Mouse (Mus musculus): ENCODE results near the gene Hmgxb4. TPM values are rescaled to one million over a fixed set of nuclear protein-coding genes. Genes with fewer than 3 reads are reported as not detected.
A peak's percentile ranks its signal among the peaks of the same experiment; 100 is the strongest.

Hmgxb4 gene
- polyA plus RNA-seq, 1 experiment from 2014 or later = 18.3 TPM

DNA sequence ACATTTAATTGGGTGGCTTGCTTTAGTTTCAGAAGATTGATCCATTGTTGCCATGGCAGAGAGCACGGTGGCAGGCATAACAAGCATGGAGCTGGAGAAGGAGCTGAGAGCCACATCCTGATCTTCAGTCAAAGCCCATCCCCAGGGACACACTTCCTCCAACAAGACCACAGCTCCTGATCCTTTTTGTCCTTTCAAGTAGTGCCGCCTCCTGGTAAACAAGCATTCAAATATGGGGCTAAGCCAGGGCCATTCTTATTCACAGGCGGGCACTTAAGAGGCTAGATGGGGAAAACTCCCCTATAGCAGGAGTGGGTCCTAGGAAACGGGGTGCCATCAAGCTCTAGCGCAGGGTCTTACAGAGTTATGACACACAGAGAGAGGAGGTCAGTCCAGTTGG lies 5.7 kb upstream of the Hmgxb4 start:
- Histone ChIP-seq H3K27ac (no peak overlapping the region), H3K36me3 (no peaks in the 10 kb centered on the region), H3K9ac (no peak overlapping the region), H3K4me1 (no peaks in the 10 kb centered on the region), H3K4me2 (no peak overlapping the region), H3K27me3 (replicated peaks) (peaks cover 15% of the 10 kb centered on the region; the same call in 1 of the 2 replicates), H3K9me3 (replicated peaks) (no peaks in the 10 kb centered on the region), H3K4me3 (no peak overlapping the region)
- WGBS (ENCODE audit: insufficient replicate concordance) = 75% methylated on average over 5 of the region's 5 CpGs
- ATAC-seq = no peak

DNA sequence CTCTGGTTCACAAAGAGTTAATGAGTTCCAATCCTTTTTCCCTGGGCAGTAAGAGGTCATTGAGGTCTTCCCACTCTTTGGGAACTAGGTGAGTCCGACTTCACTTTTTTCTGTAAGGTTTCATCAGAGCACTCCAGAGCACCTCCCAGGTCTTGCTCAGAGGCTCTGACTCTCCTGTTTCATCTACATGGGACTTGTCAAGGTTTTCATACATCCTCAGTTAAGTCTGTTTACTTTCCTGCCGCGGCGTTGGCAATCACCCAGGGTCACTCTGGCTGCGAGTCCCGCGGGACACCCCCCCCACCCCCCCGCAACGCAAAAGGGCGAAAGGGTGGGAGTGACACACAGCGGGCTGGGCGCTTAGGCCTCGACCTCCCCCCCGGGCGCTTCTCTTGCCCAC lies 3.1 kb upstream of the Hmgxb4 start:
- Histone ChIP-seq H3K27me3 (replicated peaks) (peaks cover 15% of the 10 kb centered on the region; the same call in 1 of the 2 replicates), H3K4me1 (peaks cover 15% of the 10 kb centered on the region), H3K9ac (no peak overlapping the region), H3K9me3 (replicated peaks) (no peaks in the 10 kb centered on the region), H3K36me3 (no peaks in the 10 kb centered on the region), H3K4me2 (peak overlapping the region; percentile 45), H3K4me3 (no peak overlapping the region), H3K27ac (no peak overlapping the region)
- ATAC-seq = no peak
- 40% methylated on average over 15 of the region's 15 CpGs for WGBS (ENCODE audit: insufficient replicate concordance)

DNA sequence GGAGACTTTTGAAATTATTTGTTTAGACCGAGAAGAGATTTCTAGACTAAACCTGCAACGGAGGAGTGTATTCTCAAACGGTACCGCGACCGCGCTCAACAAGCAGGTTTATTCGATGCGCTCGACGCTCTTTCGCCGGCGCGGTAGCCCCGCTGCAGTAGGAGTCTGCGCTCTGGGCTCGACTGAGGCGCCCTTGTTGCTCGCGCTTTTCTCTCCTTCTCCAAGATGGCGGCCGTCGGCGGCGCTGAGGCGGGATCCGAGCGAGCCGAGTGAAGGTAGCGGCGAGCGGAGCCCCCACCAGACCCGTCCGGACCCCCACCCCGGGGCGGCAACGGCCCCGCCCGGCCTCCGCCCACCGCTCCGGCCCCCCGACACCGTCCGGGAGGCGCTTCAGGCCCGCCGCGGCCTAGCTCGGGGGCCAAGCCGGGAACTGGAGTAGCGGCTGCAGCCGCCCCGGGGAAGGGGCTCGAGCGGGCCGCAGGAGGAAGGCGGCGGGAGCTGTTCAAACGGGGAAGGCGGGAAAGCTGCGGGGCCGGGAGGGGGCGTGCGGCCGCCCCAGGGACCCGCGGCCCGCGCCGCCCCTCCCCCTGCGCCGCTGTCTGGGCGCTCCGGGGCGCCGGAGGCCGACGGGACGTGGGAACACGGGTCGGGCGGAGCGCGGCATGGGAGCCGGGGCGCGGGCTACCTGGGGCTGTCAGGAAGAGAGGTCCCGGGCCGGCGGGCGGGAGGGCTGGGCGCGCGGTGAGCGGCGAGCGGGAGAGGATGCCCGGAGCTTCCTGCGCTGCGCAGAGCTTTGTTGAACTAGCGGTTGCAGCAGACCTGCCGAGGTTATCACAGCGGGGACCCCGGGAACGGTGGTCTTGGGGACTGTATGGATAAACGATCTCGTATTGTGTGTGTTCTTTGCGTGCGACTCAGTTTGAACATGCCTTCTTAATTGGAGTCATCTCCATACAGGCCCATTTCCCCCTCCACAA lies 607 bp downstream of the Hmgxb4 start:
- WGBS (ENCODE audit: insufficient replicate concordance) = under 1% methylated on average over 106 of the region's 111 CpGs
- Histone ChIP-seq H3K9ac (peak overlapping the region; percentile 98), H3K9me3 (replicated peaks) (no peaks in the 10 kb centered on the region), H3K27ac (peak overlapping the region; percentile 93), H3K4me2 (peak overlapping the region; percentile 76), H3K4me1 (peaks cover 17% of the 10 kb centered on the region), H3K4me3 (peak overlapping the region; percentile 74), H3K27me3 (replicated peaks) (peaks cover 15% of the 10 kb centered on the region; the same call in 1 of the 2 replicates), H3K36me3 (peaks cover 8% of the 10 kb centered on the region)
- ATAC-seq = peak; percentile 91

DNA sequence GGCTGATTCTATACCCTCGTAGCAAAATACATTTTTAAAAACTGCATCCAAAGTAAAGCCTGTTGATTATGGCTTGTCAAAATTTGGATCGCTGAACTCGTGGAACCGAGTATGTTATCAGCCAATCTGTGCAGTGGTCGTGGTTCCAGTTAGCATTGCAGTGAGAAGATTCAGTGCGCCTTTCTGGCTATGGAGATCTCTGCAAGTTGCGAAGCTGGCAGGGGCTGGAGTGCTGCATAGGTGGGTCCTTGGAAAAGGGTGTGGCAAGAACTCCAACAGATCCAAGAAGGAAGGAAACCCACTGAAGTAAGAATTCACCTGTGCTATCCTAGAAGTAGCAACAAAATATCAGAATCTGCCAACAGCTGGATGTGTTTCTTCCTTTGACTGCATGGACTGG lies 1.4 kb downstream of the Hmgxb4 start:
- no peak for ATAC-seq
- peaks cover 17% of the 10 kb centered on the region for H3K4me1 ChIP-seq
- peaks cover 16% of the 10 kb centered on the region for H3K36me3 ChIP-seq
- H3K27ac ChIP-seq = peak overlapping the region; percentile 93
- 6% methylated on average over 7 of the region's 7 CpGs for WGBS (ENCODE audit: insufficient replicate concordance)
- no peaks in the 10 kb centered on the region for H3K9me3 ChIP-seq (replicated peaks)
- peak overlapping the region; percentile 76 for H3K4me2 ChIP-seq
- peaks cover 11% of the 10 kb centered on the region; the same call in 1 of the 2 replicates for H3K27me3 ChIP-seq (replicated peaks)
- H3K9ac ChIP-seq = peak overlapping the region; percentile 98
- peak overlapping the region; percentile 74 for H3K4me3 ChIP-seq

DNA sequence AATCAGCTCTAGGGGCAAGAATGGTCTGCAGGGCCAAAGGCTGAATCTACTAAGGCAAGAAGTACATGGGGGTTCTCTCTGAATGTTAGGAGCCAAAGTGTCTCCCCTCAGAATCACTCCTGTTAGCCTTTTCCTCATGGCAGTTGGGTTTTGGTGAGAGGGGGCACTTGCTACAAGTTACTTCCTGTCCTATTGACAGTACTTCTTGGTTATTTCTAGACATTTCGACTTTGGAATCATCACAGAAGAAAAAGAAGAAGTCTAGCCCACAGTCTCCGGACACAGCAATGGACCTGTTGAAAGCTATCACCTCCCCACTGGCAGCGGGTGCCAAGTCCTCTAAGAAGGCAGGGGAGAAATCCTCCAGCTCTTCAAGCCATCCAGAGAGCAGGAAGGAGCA lies 7.3 kb downstream of the Hmgxb4 start:
- Histone ChIP-seq H3K9me3 (replicated peaks) (no peaks in the 10 kb centered on the region), H3K36me3 (peaks cover 64% of the 10 kb centered on the region), H3K27ac (no peak overlapping the region), H3K4me1 (no peaks in the 10 kb centered on the region), H3K4me3 (no peak overlapping the region), H3K27me3 (replicated peaks) (no peaks in the 10 kb centered on the region), H3K9ac (no peak overlapping the region), H3K4me2 (no peak overlapping the region)
- no peak for ATAC-seq
- whole genome bisulfite sequencing (ENCODE audit: insufficient replicate concordance) = 62% methylated on average over 3 of the region's 3 CpGs

DNA sequence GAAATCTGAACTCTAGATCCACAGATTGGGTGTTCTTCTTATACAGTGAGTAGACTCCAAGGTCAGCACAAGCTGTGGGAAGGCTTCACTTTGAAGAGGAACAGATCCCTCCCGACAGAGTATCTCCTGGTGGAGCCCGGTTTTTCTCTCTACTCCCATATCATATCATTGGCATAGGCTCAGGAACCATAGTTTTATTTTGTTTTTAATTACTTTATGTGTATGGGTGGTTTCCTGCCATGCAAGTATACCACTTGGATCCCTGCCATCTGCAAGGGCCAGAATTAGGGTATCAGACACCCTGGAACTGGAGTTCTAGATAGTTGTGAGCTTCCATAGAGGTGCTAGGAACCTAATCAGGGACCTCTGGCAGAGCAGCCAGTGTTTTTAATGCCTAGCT lies 15.7 kb downstream of the Hmgxb4 start:
- no peaks in the 10 kb centered on the region for H3K27me3 ChIP-seq (replicated peaks)
- no peak overlapping the region for H3K9ac ChIP-seq
- no peak for ATAC-seq
- no peak overlapping the region for H3K4me3 ChIP-seq
- H3K36me3 ChIP-seq = peaks cover 65% of the 10 kb centered on the region
- H3K4me2 ChIP-seq = no peak overlapping the region
- no peaks in the 10 kb centered on the region for H3K9me3 ChIP-seq (replicated peaks)
- H3K4me1 ChIP-seq = peaks cover 4% of the 10 kb centered on the region
- no peak overlapping the region for H3K27ac ChIP-seq
- WGBS (ENCODE audit: insufficient replicate concordance) = 76% methylated on average over 2 of the region's 2 CpGs

DNA sequence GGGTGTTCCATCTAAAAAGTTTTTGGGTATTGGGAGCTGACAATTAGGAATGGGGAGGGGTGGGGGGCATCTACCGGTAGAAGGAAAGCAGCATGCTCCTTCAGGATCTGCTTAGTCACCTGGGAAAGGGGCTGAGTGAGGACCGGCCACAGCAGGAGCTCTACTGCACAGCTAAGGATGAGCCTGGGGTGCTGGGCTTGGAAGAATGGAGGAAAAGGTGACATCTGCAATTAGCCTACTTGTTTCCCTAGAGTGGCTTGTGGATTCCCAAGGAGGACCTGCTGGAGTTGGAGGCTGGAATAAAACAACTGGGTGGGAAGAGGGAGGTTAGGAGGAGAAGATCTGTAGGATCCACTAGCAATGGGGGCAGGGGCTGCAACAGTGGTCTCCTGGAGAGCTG lies 20.4 kb downstream of the Hmgxb4 start:
- WGBS (ENCODE audit: insufficient replicate concordance) = 49% methylated on average over 2 of the region's 2 CpGs
- no peaks in the 10 kb centered on the region for H3K27me3 ChIP-seq (replicated peaks)

DNA sequence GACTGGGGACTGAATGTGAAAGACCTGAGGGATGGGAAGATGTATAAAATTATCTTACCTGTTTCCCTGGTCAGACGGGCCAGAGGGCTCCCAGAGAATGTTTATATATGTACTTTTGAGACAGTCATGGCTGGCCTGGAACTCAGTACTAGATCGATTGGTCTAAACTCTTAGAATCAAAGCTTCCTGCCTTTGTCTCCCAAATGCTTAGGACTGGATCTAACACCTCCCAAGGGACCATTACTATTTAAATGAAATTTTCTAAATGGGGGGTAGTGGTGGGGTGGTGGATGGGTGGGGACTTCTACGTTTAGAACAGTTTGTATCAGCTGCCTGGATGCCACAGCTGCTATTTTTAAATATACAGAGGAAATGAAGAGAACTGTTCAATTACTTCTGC lies 20.8 kb downstream of the Hmgxb4 start:
- ATAC-seq = no peak
- peaks cover 47% of the 10 kb centered on the region for H3K4me1 ChIP-seq
- 75% methylated on average over 3 of the region's 3 CpGs for WGBS (ENCODE audit: insufficient replicate concordance)
- H3K36me3 ChIP-seq = peaks cover 33% of the 10 kb centered on the region
- H3K4me2 ChIP-seq = no peak overlapping the region
- H3K9me3 ChIP-seq (replicated peaks) = no peaks in the 10 kb centered on the region
- no peaks in the 10 kb centered on the region for H3K27me3 ChIP-seq (replicated peaks)
- no peak overlapping the region for H3K9ac ChIP-seq
- H3K4me3 ChIP-seq = no peak overlapping the region
- no peak overlapping the region for H3K27ac ChIP-seq

More for the DNA sequence above, 20.4 kb downstream of the Hmgxb4 start:
- Histone ChIP-seq H3K4me1 (peaks cover 43% of the 10 kb centered on the region), H3K27ac (no peak overlapping the region), H3K36me3 (peaks cover 34% of the 10 kb centered on the region), H3K4me3 (no peak overlapping the region), H3K4me2 (no peak overlapping the region), H3K9me3 (replicated peaks) (no peaks in the 10 kb centered on the region), H3K9ac (no peak overlapping the region)
- no peak for ATAC-seq

DNA sequence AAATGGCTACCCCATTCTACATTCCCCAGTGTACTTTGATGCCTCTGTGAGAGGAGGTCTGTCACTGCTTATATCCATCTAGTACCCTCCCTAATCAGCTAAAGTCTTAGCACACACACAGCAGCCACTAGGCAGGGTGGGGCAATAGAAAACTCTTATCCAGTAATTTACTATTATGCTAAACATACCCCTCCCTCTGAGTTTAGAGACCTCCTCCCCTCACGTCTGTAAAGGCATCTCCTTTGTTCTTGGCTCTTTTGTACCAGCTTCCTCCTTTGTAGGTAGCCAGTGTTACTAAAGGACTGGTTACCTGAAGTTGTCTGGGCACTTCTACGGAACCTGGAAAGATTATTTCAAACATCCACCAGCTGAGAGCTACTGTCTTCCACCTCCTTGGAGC lies 22.8 kb downstream of the Hmgxb4 start:
- Histone ChIP-seq H3K9ac (no peak overlapping the region), H3K9me3 (replicated peaks) (no peaks in the 10 kb centered on the region), H3K4me1 (peaks cover 47% of the 10 kb centered on the region), H3K27ac (peak overlapping the region; percentile 73), H3K4me2 (no peak overlapping the region), H3K36me3 (peaks cover 34% of the 10 kb centered on the region), H3K27me3 (replicated peaks) (no peaks in the 10 kb centered on the region), H3K4me3 (no peak overlapping the region)
- 45% methylated on average over 2 of the region's 2 CpGs for WGBS (ENCODE audit: insufficient replicate concordance)
- peak; percentile 91 for ATAC-seq

DNA sequence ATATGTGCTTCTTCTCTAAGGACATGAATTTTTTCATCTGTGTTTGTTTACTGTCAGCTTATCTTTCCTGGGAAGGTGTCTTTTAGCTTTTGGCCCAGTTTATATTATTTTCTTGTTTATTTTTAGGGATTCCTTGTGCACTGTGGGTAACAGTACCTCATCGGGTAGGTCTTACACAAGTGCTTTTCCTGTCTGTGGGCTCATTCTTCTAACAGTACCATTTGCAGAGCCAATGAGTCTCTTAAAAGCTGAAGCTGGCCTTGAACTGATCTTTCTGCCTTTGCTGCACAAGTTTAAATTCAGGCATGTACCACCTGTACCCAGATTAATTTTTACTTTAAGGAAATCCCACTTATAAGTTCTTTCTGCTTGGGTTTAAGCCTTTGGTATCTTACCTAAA lies 23.3 kb downstream of the Hmgxb4 start:
- Histone ChIP-seq H3K9me3 (replicated peaks) (no peaks in the 10 kb centered on the region), H3K27me3 (replicated peaks) (no peaks in the 10 kb centered on the region), H3K36me3 (peaks cover 38% of the 10 kb centered on the region), H3K27ac (peak overlapping the region; percentile 73; the same call in 1 of the 2 replicates), H3K4me2 (no peak overlapping the region), H3K4me1 (peaks cover 47% of the 10 kb centered on the region), H3K9ac (no peak overlapping the region), H3K4me3 (no peak overlapping the region)
- ATAC-seq = no peak
- 61% methylated on average over 1 of the region's 1 CpGs for WGBS (ENCODE audit: insufficient replicate concordance)

DNA sequence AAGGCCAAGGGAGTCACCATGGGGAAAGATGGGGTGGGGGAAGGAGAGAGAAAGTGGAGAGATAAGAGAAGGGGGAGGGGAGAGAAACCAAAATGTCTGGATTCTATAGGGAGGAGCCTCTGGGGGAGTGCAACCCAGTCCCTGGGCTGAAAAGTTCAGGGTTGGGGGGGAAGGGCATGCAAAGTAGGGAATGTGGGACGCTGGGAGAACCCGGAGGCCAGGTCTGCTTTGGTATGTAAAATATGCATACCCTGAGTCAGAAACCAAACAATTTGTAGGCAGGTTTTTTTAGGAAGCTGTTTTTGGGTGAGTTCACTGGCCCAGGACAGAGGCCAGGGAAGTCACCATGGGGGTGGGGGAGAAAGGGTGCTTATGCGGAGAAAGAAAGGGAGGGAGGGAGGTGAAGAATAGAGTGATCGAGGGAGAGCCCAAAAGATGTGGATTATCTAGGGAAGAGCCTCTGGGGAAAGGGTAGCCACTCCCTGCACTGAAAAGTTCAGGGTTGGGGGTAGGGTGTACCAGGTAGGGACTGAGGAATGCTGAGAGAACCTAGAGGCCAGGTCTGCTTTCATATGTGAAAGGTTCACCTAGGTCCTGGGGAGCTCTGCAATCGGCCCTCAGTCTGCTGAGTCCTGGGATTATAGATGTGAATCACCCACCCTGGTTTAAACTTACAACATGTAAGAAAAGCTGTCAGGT lies 25.3 kb downstream of the Hmgxb4 start:
- Histone ChIP-seq H3K27ac (no peak overlapping the region), H3K9ac (no peak overlapping the region), H3K4me1 (peaks cover 47% of the 10 kb centered on the region), H3K27me3 (replicated peaks) (no peaks in the 10 kb centered on the region), H3K36me3 (peaks cover 58% of the 10 kb centered on the region), H3K9me3 (replicated peaks) (no peaks in the 10 kb centered on the region), H3K4me2 (peak overlapping the region; percentile 19; the same call in 1 of the 2 replicates), H3K4me3 (no peak overlapping the region)
- 56% methylated on average over 5 of the region's 5 CpGs for WGBS (ENCODE audit: insufficient replicate concordance)
- ATAC-seq = peak; percentile 57
